Mouse (Mus musculus): ENCODE measurements around the gene F9. TPM values are rescaled to one million over a fixed set of nuclear protein-coding genes. Genes with fewer than 3 reads are reported as not detected.

F9 gene
- polyA plus RNA-seq, 1 experiment from 2014 or later: not detected

Other genes with a start within 250 kb of the F9 start
- 1.1 and 1.3 TPM in 2 replicates for gene Mcf2, start 179.6 kb downstream of the F9 start, polyA plus RNA-seq (2015; fragmentation: Nextera tagmentation; extraction: Ambion mirVana)